Mouse (Mus musculus) NIH3T3 (cell line): ENCODE results near the gene H2-M9.

Source experiments
- DNase-seq: peaks from one replicate; pipeline ENCODE4 v3.0.0-alpha.2; 2012; ENCODE audit warnings: low read depth

Gene H2-M9

DNA sequence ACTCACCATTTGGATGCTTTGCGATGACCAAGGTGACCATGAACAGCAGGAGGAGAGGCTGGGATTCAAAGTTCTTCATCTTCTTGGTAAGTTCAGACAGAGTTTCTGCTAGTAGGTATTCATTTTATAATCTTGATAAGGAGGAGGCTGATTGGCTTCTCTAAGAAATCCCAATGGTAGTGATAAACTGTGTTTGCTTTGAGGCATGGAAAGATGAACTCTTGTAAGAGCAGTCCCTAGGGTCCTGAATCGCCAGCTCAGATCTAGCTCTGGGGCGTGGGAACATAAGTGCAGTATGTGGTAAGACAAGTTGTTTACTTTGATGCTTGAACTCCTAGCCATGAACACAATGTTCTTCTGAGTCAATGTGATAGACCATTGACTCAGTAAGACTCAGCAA, at the start of gene H2-M9:
H2-M9 (minus strand) TSS at position 101 of the 400 bp plus-strand sequence.
- DNase-seq, result no peak

DNA sequence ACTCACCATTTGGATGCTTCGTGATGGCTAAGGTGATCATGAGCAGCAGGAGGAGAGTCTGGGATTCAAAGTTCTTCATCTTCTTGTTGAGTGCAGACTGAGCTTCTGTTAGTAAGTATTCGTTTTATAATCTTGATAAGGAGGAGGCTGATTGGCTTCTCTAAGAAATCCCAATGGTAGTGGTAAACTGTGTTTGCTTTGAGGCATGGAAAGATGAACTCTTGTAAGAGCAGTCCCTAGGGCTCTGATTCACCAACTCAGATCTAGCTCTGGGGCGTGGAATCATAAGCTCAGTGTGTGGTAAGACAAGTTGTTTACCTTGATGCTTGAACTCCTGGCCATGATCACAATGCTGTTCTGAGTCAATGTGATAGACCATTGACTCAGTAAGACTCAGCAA, 29.7 kb upstream of the H2-M9 start, which contains the start of gene H2-M1:
H2-M1 (minus strand) TSS at position 101 of the 400 bp plus-strand sequence.
- DNase-seq, result no peak
